Mouse (Mus musculus) E14TG2a.4 (cell line): Measurements from ENCODE around the gene Spdya.

ENCODE experiments used
- CTCF ChIP-seq: conservative IDR thresholded peaks from 2 replicates; pipeline ENCODE4 v1.5.1; 2014; ENCODE audit warnings: low read length
- NANOG ChIP-seq: IDR thresholded peaks from 2 replicates; pipeline ENCODE4 v1.6.1; 2014; ENCODE audit warnings: borderline replicate concordance, low read length, mixed read lengths
- POU5F1 ChIP-seq: IDR thresholded peaks from 2 replicates; pipeline ENCODE4 v1.6.1; 2014; ENCODE audit warnings: low read length, borderline replicate concordance

GRCm38 (mm10) chr17:71526302-71526708 lies 25.6 kb upstream of the Spdya start:
- TF ChIP-seq CTCF, result no peak
- TF ChIP-seq NANOG, result no peak
- TF ChIP-seq POU5F1, result no peak
